ENCODE assay signal across 7 mouse cellular contexts in the genomic region with DNA sequence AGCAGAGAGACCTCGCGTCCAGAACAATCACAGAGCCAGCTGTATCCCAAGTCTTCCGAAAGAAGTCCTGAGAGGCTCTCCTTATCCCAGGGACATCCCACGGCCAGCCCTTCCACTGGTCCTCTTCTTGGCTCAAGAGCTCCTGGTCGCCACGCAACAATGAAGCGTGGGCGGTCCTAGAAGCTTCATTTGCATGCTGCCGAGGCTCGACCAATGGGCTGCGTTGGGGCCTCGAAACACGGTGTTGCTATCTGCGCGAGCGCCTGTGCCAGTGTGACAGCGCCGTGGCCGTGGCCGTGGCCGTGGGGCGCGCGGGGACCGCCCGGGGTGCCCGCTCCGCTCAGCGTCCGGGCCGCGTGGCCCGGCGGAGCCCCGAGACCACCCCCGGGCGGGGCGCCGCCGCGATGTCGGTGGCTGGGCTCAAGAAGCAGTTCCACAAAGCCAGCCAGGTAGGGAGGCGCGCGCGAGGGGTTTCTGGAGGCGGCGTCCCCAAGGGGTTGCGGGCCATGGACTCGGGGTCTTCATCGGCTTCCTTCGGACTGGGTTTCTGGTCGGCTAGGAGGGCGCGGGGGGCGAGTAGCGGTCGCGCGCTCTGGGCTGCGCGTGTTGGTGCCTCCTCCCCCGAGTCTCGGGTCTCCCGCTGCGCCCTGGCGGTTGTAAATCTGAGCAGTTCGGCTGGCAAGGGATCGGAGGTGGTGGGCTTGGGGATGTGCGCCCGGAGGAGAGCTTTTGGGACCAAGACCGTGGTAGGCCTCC. TPM values are rescaled to one million over a fixed set of nuclear protein-coding genes. Genes with fewer than 3 reads are reported as not detected.
DNase-seq lines count a peak whose midpoint lies in the region; ATAC-seq and TF ChIP-seq lines count a peak whose summit lies in the region.

No protein-coding gene starts in this region.

- no peaks in the 10 kb centered on the region for H3K9me3 ChIP-seq in embryonic facial prominence, embryonic 11.5 days (replicated peaks; ENCODE audit: control insufficient read depth, low read length)

- H3K9ac ChIP-seq in embryonic facial prominence, embryonic 11.5 days (replicated peaks; ENCODE audit: low read length), result peak overlapping the region; percentile 67
- no peak overlapping the region for H3K9ac ChIP-seq in heart, adult 2 months (ENCODE audit: low read depth, low read length)

- DNase-seq in adrenal gland, postnatal 4 days (ENCODE audit: low spot score in 2 of 2), result peak; percentile 41 to 58
- peak; percentile 90 for DNase-seq in embryonic facial prominence, embryonic 11.5 days (ENCODE audit: low spot score)
- peak; percentile 69 to 75 for DNase-seq in heart, adult 2 months
- peak; percentile 61 for DNase-seq in kidney, adult 11 months
- DNase-seq in left cerebral cortex, postnatal 25 days (ENCODE audit: low spot score in 2 of 2), result peak; percentile 93 to 96
- DNase-seq in mesoderm, embryonic 11.5 days (ENCODE audit: low read depth, low spot score), result peak; percentile 92
- peak; percentile 81 for DNase-seq in right cerebral cortex, postnatal 4 days

- TF ChIP-seq CTCF in heart, adult 2 months (IDR thresholded peaks at IDR 0.05), result no peak

- no peaks in the 10 kb centered on the region for H3K36me3 ChIP-seq in embryonic facial prominence, embryonic 11.5 days (replicated peaks; ENCODE audit: control insufficient read depth, insufficient read depth, low read depth, low read length)
- no peaks in the 10 kb centered on the region for H3K36me3 ChIP-seq in heart, adult 2 months (ENCODE audit: control insufficient read depth, insufficient read depth, low read length)

- peak overlapping the region; percentile 73 for H3K4me3 ChIP-seq in embryonic facial prominence, embryonic 11.5 days (ENCODE audit: low read depth, low read length)
- peak overlapping the region; percentile 46 for H3K4me3 ChIP-seq in heart, adult 2 months

- TF ChIP-seq EP300 in heart, adult 2 months (IDR thresholded peaks at IDR 0.05; ENCODE audit: insufficient read depth, low read depth, low read length), result no peak

- peak; percentile 91 for ATAC-seq in embryonic facial prominence, embryonic 11.5 days (replicated peaks; ENCODE audit: insufficient number of reproducible peaks, low FRiP score, low TSS enrichment, low read depth)

- whole genome bisulfite sequencing in embryonic facial prominence, embryonic 11.5 days, result under 1% methylated on average over 67 of the region's 72 CpGs
- WGBS in heart, adult 2 months, result under 1% methylated on average over 71 of the region's 72 CpGs

- H3K4me2 ChIP-seq in embryonic facial prominence, embryonic 11.5 days (ENCODE audit: low read depth, low read length), result peak overlapping the region; percentile 92

- H3K27me3 ChIP-seq in embryonic facial prominence, embryonic 11.5 days (ENCODE audit: control insufficient read depth, insufficient read depth, low read length), result no peaks in the 10 kb centered on the region
- no peaks in the 10 kb centered on the region for H3K27me3 ChIP-seq in heart, adult 2 months (ENCODE audit: control insufficient read depth, insufficient read depth, low read length)

- TF ChIP-seq POLR2A in heart, adult 2 months (IDR thresholded peaks at IDR 0.05; ENCODE audit: insufficient read depth, low read depth, low read length), result no peak

- no peaks in the 10 kb centered on the region for H3K79me2 ChIP-seq in heart, adult 2 months (replicated peaks; ENCODE audit: control insufficient read depth, insufficient read depth, low read length)

- intact Hi-C loops in heart, adult 2 months (cut with DNase I), result no loop called here
- intact Hi-C loops in left cerebral cortex, postnatal 25 days (cut with DNase I), result loop anchor here (5.0 kb wide), 1 partner anchor 83 kb away; no protein-coding TSS in a partner anchor

- no peaks in the 10 kb centered on the region; the same call in 1 of the 2 replicates for H3K4me1 ChIP-seq in embryonic facial prominence, embryonic 11.5 days (ENCODE audit: control insufficient read depth, insufficient read depth, low read length)
- no peaks in the 10 kb centered on the region for H3K4me1 ChIP-seq in heart, adult 2 months (ENCODE audit: control insufficient read depth, insufficient read depth, low read length)

- no peak overlapping the region for H3K27ac ChIP-seq in embryonic facial prominence, embryonic 11.5 days (replicated peaks; ENCODE audit: low read depth, low read length)
- H3K27ac ChIP-seq in heart, adult 2 months, result no peak overlapping the region

RNA-seq across cellular contexts. Expression of gene Sh3gl3, which starts 1.1 kb away (rescaled TPM):
- 10 to 100 TPM; 17.6 to 19.9 TPM for total RNA-seq in adrenal gland, postnatal 4 days (2021)
- polyA plus RNA-seq in embryonic facial prominence, embryonic 11.5 days (2014; fragmentation: Nextera tagmentation; extraction: Ambion mirVana), result 38.4 and 42.6 TPM in 2 replicates
- total RNA-seq in heart, adult 2 months (2021), result under 1 TPM; 0.45 to 0.70 TPM
- 0.27 and 1.4 TPM in 2 replicates for polyA plus RNA-seq in heart, adult 2 months (2012; rRNA removed)
- total RNA-seq in left cerebral cortex, postnatal 25 days (2021), result 10 to 100 TPM; 50.8 to 58.9 TPM

Comparison
In these comparisons a context has a peak if more than half of its experiments do, and no peak if none do; other contexts are left out.
1. RNA of gene Sh3gl3, which starts 1.1 kb away (total RNA-seq): 50.8 to 58.9 TPM in left cerebral cortex, postnatal 25 days and 17.6 to 19.9 TPM in adrenal gland, postnatal 4 days; 0.45 to 0.70 TPM in heart, adult 2 months; every median in the first group is over 10 times any median in the second.
2. Peak in every context shown above with its lines, with median percentiles within 50 percentile points of each other: DNase-seq.